10 mouse cellular contexts compared by ENCODE assay signal in genomic region chr2:26485710-26486109, GRCm38 (mm10). TPM values are rescaled to one million over a fixed set of nuclear protein-coding genes. Genes with fewer than 3 reads are reported as not detected.
DNase-seq lines count a peak whose midpoint lies in the region; ATAC-seq and TF ChIP-seq lines count a peak whose summit lies in the region.
"Had no signal": no experiment of that assay in that cellular context is flagged by ENCODE, and none has a peak within 500 bp of the region (broad histone marks: within the 10 kb centered on the region; RNA-seq: fewer than 3 reads in every experiment).

No protein-coding gene starts in this region.

- intact Hi-C loops in left cerebral cortex, postnatal 14 days (cut with DNase I), result no loop called here

- no peak overlapping the region for H3K4me2 ChIP-seq in embryonic facial prominence, embryonic 11.5 days (ENCODE audit: low read depth, low read length)
- peak overlapping the region; percentile 13; the same call in 1 of the 2 replicates for H3K4me2 ChIP-seq in midbrain, postnatal 0 days (ENCODE audit: low read depth, low read length, poor library complexity, severe bottlenecking)
- H3K4me2 ChIP-seq: heart, embryonic 15.5 days; liver, embryonic 12.5 days had no signal

- no peak for ATAC-seq in embryonic facial prominence, embryonic 11.5 days (replicated peaks; ENCODE audit: insufficient number of reproducible peaks, low FRiP score, low TSS enrichment, low read depth)
- peak; percentile 66 for ATAC-seq in midbrain, postnatal 0 days (ENCODE audit: low FRiP score)
- ATAC-seq: liver, embryonic 12.5 days; Patski had no signal

- no peak overlapping the region for H3K4me3 ChIP-seq in embryonic facial prominence, embryonic 11.5 days (ENCODE audit: low read depth, low read length)
- peak overlapping the region; percentile 43 for H3K4me3 ChIP-seq in hindbrain, embryonic 10.5 days
- H3K4me3 ChIP-seq in midbrain, postnatal 0 days (ENCODE audit: low read depth, low read length), result no peak overlapping the region
- no peak overlapping the region for H3K4me3 ChIP-seq in lung, adult 2 months (replicated peaks; ENCODE audit: extremely low read depth, low read depth, low read length)
- H3K4me3 ChIP-seq: heart, embryonic 15.5 days; liver, embryonic 12.5 days had no signal

- DNase-seq in left cerebral cortex, postnatal 14 days (ENCODE audit: low spot score in 2 of 2), result peak; percentile 49 to 67
- DNase-seq in left cerebral cortex, adult 18-20 months (ENCODE audit: low spot score in 2 of 2), result no peak
- no peak for DNase-seq in embryonic facial prominence, embryonic 11.5 days (ENCODE audit: low spot score)
- peak; percentile 60 for DNase-seq in hindbrain, embryonic 10.5 days (ENCODE audit: low spot score)
- peak; percentile 85 for DNase-seq in midbrain, postnatal 0 days (ENCODE audit: low spot score)
- DNase-seq in thymus, postnatal 36 days, result no peak
- no peak for DNase-seq in lung, adult 2 months

- peaks cover 23% of the 10 kb centered on the region for H3K4me1 ChIP-seq in embryonic facial prominence, embryonic 11.5 days (ENCODE audit: control insufficient read depth, insufficient read depth, low read length)
- H3K4me1 ChIP-seq in hindbrain, embryonic 10.5 days (replicated peaks), result peaks cover 93% of the 10 kb centered on the region
- H3K4me1 ChIP-seq in midbrain, postnatal 0 days (ENCODE audit: insufficient read depth, low read length), result peaks cover 37% of the 10 kb centered on the region
- peaks cover 67% of the 10 kb centered on the region for H3K4me1 ChIP-seq in lung, adult 2 months (ENCODE audit: control insufficient read depth, insufficient read depth, low read length)

- no peak for TF ChIP-seq CTCF in midbrain, postnatal 0 days (IDR thresholded peaks at IDR 0.05)
- no peak for TF ChIP-seq CTCF in lung, adult 2 months (IDR thresholded peaks at IDR 0.05; ENCODE audit: insufficient read depth, low read length)

- no peak overlapping the region for H3K9ac ChIP-seq in embryonic facial prominence, embryonic 11.5 days (replicated peaks; ENCODE audit: low read length)
- H3K9ac ChIP-seq in midbrain, postnatal 0 days (replicated peaks; ENCODE audit: low read length, poor library complexity, severe bottlenecking), result no peak overlapping the region
- H3K9ac ChIP-seq: heart, embryonic 15.5 days; liver, embryonic 12.5 days had no signal

- TF ChIP-seq POLR2A in lung, adult 2 months (IDR thresholded peaks at IDR 0.05; ENCODE audit: borderline replicate concordance, extremely low read depth, low read depth, low read length), result no peak

- peaks cover 2% of the 10 kb centered on the region; the same call in 1 of the 2 replicates for H3K36me3 ChIP-seq in embryonic facial prominence, embryonic 11.5 days (replicated peaks; ENCODE audit: control insufficient read depth, insufficient read depth, low read depth, low read length)
- peaks cover 58% of the 10 kb centered on the region for H3K36me3 ChIP-seq in hindbrain, embryonic 10.5 days
- H3K36me3 ChIP-seq in midbrain, postnatal 0 days (ENCODE audit: insufficient read depth, low read length), result peaks cover 5% of the 10 kb centered on the region; the same call in 1 of the 2 replicates

- H3K9me3 ChIP-seq in embryonic facial prominence, embryonic 11.5 days (replicated peaks; ENCODE audit: control insufficient read depth, low read length), result no peaks in the 10 kb centered on the region
- no peaks in the 10 kb centered on the region for H3K9me3 ChIP-seq in hindbrain, embryonic 10.5 days
- H3K9me3 ChIP-seq in midbrain, postnatal 0 days (ENCODE audit: low read length), result no peaks in the 10 kb centered on the region
- H3K9me3 ChIP-seq: heart, embryonic 15.5 days; liver, embryonic 12.5 days had no signal

- WGBS in embryonic facial prominence, embryonic 11.5 days, result 43% methylated on average over 7 of the region's 7 CpGs
- 18% methylated on average over 7 of the region's 7 CpGs for WGBS in hindbrain, embryonic 10.5 days
- 8% methylated on average over 7 of the region's 7 CpGs for WGBS in midbrain, postnatal 0 days
- 41% methylated on average over 7 of the region's 7 CpGs for WGBS in lung, adult 2 months

- H3K27me3 ChIP-seq in embryonic facial prominence, embryonic 11.5 days (ENCODE audit: control insufficient read depth, insufficient read depth, low read length), result no peaks in the 10 kb centered on the region
- H3K27me3 ChIP-seq in hindbrain, embryonic 10.5 days (ENCODE audit: insufficient read depth, poor library complexity, severe bottlenecking), result no peaks in the 10 kb centered on the region
- no peaks in the 10 kb centered on the region for H3K27me3 ChIP-seq in midbrain, postnatal 0 days (ENCODE audit: insufficient read depth, low read length)
- H3K27me3 ChIP-seq: heart, embryonic 15.5 days; liver, embryonic 12.5 days; Patski had no signal

- peak overlapping the region; percentile 77; the same call in 1 of the 2 replicates for H3K27ac ChIP-seq in embryonic facial prominence, embryonic 11.5 days (replicated peaks; ENCODE audit: low read depth, low read length)
- H3K27ac ChIP-seq in hindbrain, embryonic 10.5 days, result peak overlapping the region; percentile 97
- peak overlapping the region; percentile 78 for H3K27ac ChIP-seq in midbrain, postnatal 0 days (ENCODE audit: low read depth, low read length)
- H3K27ac ChIP-seq: heart, embryonic 15.5 days; liver, embryonic 12.5 days had no signal

RNA-seq across cellular contexts. Expression of gene Notch1, which starts 30.8 kb away (rescaled TPM):
- total RNA-seq in left cerebral cortex, postnatal 14 days (2021), result 10 to 100 TPM; 23.6 to 27.5 TPM
- total RNA-seq in left cerebral cortex, adult 18-20 months (2021), result 10 to 100 TPM; 17.8 to 19.1 TPM
- 17.2 and 17.7 TPM in 2 replicates for polyA plus RNA-seq in embryonic facial prominence, embryonic 11.5 days (2014; fragmentation: Nextera tagmentation; extraction: Ambion mirVana)
- 39.1 and 46.4 TPM in 2 replicates for polyA plus RNA-seq in hindbrain, embryonic 10.5 days (2016; fragmentation: Nextera tagmentation; extraction: Ambion mirVana)
- 48.9 and 65.8 TPM in 2 replicates for total RNA-seq in midbrain, postnatal 0 days (2014; rRNA removed)
- 6.8 and 7.6 TPM in 2 replicates for polyA plus RNA-seq in midbrain, postnatal 0 days (2015; fragmentation: Nextera tagmentation; extraction: Ambion mirVana)
- polyA plus RNA-seq in lung, adult 2 months (2012; rRNA removed), result 108 and 124 TPM in 2 replicates

RNA-seq across cellular contexts. Expression of gene Sec16a, which starts 40.7 kb away (rescaled TPM):
- 10 to 100 TPM; 42.3 to 45.5 TPM for total RNA-seq in left cerebral cortex, postnatal 14 days (2021)
- 10 to 100 TPM; 42.7 to 46.0 TPM for total RNA-seq in left cerebral cortex, adult 18-20 months (2021)
- polyA plus RNA-seq in embryonic facial prominence, embryonic 11.5 days (2014; fragmentation: Nextera tagmentation; extraction: Ambion mirVana), result 30.4 and 33.3 TPM in 2 replicates
- polyA plus RNA-seq in hindbrain, embryonic 10.5 days (2016; fragmentation: Nextera tagmentation; extraction: Ambion mirVana), result 25.2 and 28.9 TPM in 2 replicates
- 63.3 and 76.7 TPM in 2 replicates for total RNA-seq in midbrain, postnatal 0 days (2014; rRNA removed)
- 9.9 and 12.6 TPM in 2 replicates for polyA plus RNA-seq in midbrain, postnatal 0 days (2015; fragmentation: Nextera tagmentation; extraction: Ambion mirVana)
- 69.0 and 72.8 TPM in 2 replicates for polyA plus RNA-seq in lung, adult 2 months (2012; rRNA removed)

Comparison
In these comparisons a context has a peak if more than half of its experiments do, and no peak if none do; other contexts are left out.
1. DNase-seq: peak in left cerebral cortex, postnatal 14 days (2 of 2), hindbrain, embryonic 10.5 days (single experiment) and midbrain, postnatal 0 days (single experiment); none in left cerebral cortex, adult 18-20 months (0 of 2), embryonic facial prominence, embryonic 11.5 days (single experiment), thymus, postnatal 36 days (0 of 2) and lung, adult 2 months (single experiment).
2. Peak in every context shown above with its lines, with median percentiles within 50 percentile points of each other: H3K27ac ChIP-seq.